In the genomic region with DNA sequence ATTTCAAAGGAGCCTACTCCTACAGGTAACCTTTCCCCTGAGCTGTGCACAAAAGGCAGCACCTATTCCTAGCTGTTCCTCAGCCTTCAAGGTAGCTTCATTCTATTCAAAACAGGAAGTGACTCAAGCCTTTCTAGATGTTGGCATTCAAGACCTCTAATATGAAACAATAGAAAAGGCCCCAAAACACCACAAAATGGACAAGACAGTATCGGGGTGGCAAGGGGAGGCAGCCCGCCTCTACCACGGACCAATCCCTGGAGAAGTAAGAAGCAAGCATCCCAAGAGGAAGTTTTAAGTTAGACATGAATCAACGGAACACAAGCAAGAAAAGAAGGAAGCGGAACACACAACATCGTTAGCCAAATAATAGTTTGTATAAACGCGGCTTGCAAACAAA, we compare ENCODE assay signal across 8 mouse cellular contexts. TPM values are rescaled to one million over a fixed set of nuclear protein-coding genes. Genes with fewer than 3 reads are reported as not detected.
DNase-seq lines count a peak whose midpoint lies in the region; ATAC-seq and TF ChIP-seq lines count a peak whose summit lies in the region.

No protein-coding gene starts in this region.

- TF ChIP-seq POLR2A in bone marrow, adult 2 months (IDR thresholded peaks at IDR 0.05; ENCODE audit: borderline replicate concordance, control insufficient read depth, low read depth, low read length) = no peak

- WGBS in bone marrow, adult 2 months = under 1% methylated on average over 8 of the region's 8 CpGs
- 80% methylated on average over 8 of the region's 8 CpGs for WGBS in hindbrain, embryonic 12.5 days
- 86% methylated on average over 8 of the region's 8 CpGs for WGBS in midbrain, embryonic 14.5 days

- peak overlapping the region; percentile 88 for H3K4me3 ChIP-seq in bone marrow, adult 2 months (replicated peaks; ENCODE audit: control insufficient read depth, low read depth, low read length)
- H3K4me3 ChIP-seq in hindbrain, embryonic 12.5 days = peak overlapping the region; percentile 95
- peak overlapping the region; percentile 97 for H3K4me3 ChIP-seq in midbrain, embryonic 14.5 days (replicated peaks; ENCODE audit: low read depth, low read length)

- peak overlapping the region; percentile 94; the same call in 1 of the 2 replicates for H3K9ac ChIP-seq in hindbrain, embryonic 12.5 days
- no peak overlapping the region for H3K9ac ChIP-seq in midbrain, embryonic 14.5 days (replicated peaks; ENCODE audit: low read length)

- no peak for ATAC-seq in hindbrain, embryonic 12.5 days (ENCODE audit: low FRiP score)
- no peak for ATAC-seq in midbrain, embryonic 14.5 days (ENCODE audit: low FRiP score, low TSS enrichment)
- no peak for ATAC-seq in cerebellum, adult (ENCODE audit: insufficient number of reproducible peaks, low FRiP score, low TSS enrichment)

- intact Hi-C loops in heart, postnatal 14 days (cut with DNase I) = loop anchor here (2.0 to 5.0 kb wide), 2 partner anchors 34 to 65 kb away; a partner anchor contains a TSS

- peaks cover 5% of the 10 kb centered on the region for H3K4me1 ChIP-seq in bone marrow, adult 2 months (ENCODE audit: control insufficient read depth, insufficient read depth, low read length)
- H3K4me1 ChIP-seq in hindbrain, embryonic 12.5 days = peaks cover 31% of the 10 kb centered on the region
- H3K4me1 ChIP-seq in midbrain, embryonic 14.5 days (ENCODE audit: control insufficient read depth, insufficient read depth, low read length) = peaks cover 22% of the 10 kb centered on the region

- DNase-seq in heart, adult 11 months = peak; percentile 84
- DNase-seq in heart, postnatal 14 days = no peak
- DNase-seq in midbrain, embryonic 14.5 days = no peak
- no peak for DNase-seq in thymus, adult 18-20 months
- DNase-seq in urinary bladder, adult 18-20 months (ENCODE audit: low spot score in 2 of 2) = no peak

- H3K36me3 ChIP-seq in hindbrain, embryonic 12.5 days = no peaks in the 10 kb centered on the region
- no peaks in the 10 kb centered on the region for H3K36me3 ChIP-seq in midbrain, embryonic 14.5 days (ENCODE audit: control insufficient read depth, insufficient read depth, low read length)

- H3K9me3 ChIP-seq in hindbrain, embryonic 12.5 days (replicated peaks) = no peaks in the 10 kb centered on the region
- H3K9me3 ChIP-seq in midbrain, embryonic 14.5 days (ENCODE audit: control insufficient read depth, low read length) = no peaks in the 10 kb centered on the region

- peak overlapping the region; percentile 59; the same call in 1 of the 2 replicates for H3K27ac ChIP-seq in bone marrow, adult 2 months (ENCODE audit: control insufficient read depth, insufficient read depth, low read depth, low read length, poor library complexity)
- no peak overlapping the region for H3K27ac ChIP-seq in hindbrain, embryonic 12.5 days
- H3K27ac ChIP-seq in midbrain, embryonic 14.5 days (replicated peaks; ENCODE audit: low read depth, low read length) = no peak overlapping the region

- no peak for TF ChIP-seq CTCF in bone marrow, adult 2 months (IDR thresholded peaks at IDR 0.05; ENCODE audit: control insufficient read depth, insufficient read depth, low read length)

- H3K27me3 ChIP-seq in hindbrain, embryonic 12.5 days = no peaks in the 10 kb centered on the region
- no peaks in the 10 kb centered on the region for H3K27me3 ChIP-seq in midbrain, embryonic 14.5 days (ENCODE audit: control insufficient read depth, insufficient read depth, low read length)

- H3K4me2 ChIP-seq in hindbrain, embryonic 12.5 days (replicated peaks) = peak overlapping the region; percentile 80
- peak overlapping the region; percentile 94 for H3K4me2 ChIP-seq in midbrain, embryonic 14.5 days (ENCODE audit: low read length)

RNA-seq across cellular contexts. Expression of a gene that starts 2.7 kb away (rescaled TPM):
- total RNA-seq in heart, postnatal 14 days (2021) = 10 to 100 TPM; 45.7 to 46.5 TPM
- polyA plus RNA-seq in bone marrow, adult 2 months (2011; ENCODE audit: insufficient read depth, insufficient read length, low replicate concordance, missing spikeins) = 60.5 and 99.2 TPM in 2 replicates
- polyA plus RNA-seq in hindbrain, embryonic 12.5 days (2016; fragmentation: Nextera tagmentation; extraction: Ambion mirVana) = 80.2 and 81.9 TPM in 2 replicates
- polyA plus RNA-seq in midbrain, embryonic 14.5 days (2014; fragmentation: Nextera tagmentation; extraction: Ambion mirVana) = 40.9 and 48.5 TPM in 2 replicates

RNA-seq across cellular contexts. Expression of a gene that starts 3.5 kb away (rescaled TPM):
- 10 to 100 TPM; 42.4 to 44.8 TPM for total RNA-seq in heart, postnatal 14 days (2021)
- 33.6 and 52.4 TPM in 2 replicates for polyA plus RNA-seq in bone marrow, adult 2 months (2011; ENCODE audit: insufficient read depth, insufficient read length, low replicate concordance, missing spikeins)
- 47.2 and 57.1 TPM in 2 replicates for polyA plus RNA-seq in hindbrain, embryonic 12.5 days (2016; fragmentation: Nextera tagmentation; extraction: Ambion mirVana)
- 36.3 and 39.5 TPM in 2 replicates for polyA plus RNA-seq in midbrain, embryonic 14.5 days (2014; fragmentation: Nextera tagmentation; extraction: Ambion mirVana)

RNA-seq across cellular contexts. Expression of a gene that starts 51.5 kb away (rescaled TPM):
- total RNA-seq in heart, postnatal 14 days (2021) = 10 to 100 TPM in 1 of 2 experiments, 1 to 10 TPM in 1; 8.6 to 12.3 TPM
- polyA plus RNA-seq in bone marrow, adult 2 months (2011; ENCODE audit: insufficient read depth, insufficient read length, low replicate concordance, missing spikeins) = 16.9 and 25.3 TPM in 2 replicates
- polyA plus RNA-seq in hindbrain, embryonic 12.5 days (2016; fragmentation: Nextera tagmentation; extraction: Ambion mirVana) = 165 TPM in 2 replicates
- 276 and 315 TPM in 2 replicates for polyA plus RNA-seq in midbrain, embryonic 14.5 days (2014; fragmentation: Nextera tagmentation; extraction: Ambion mirVana)
